Mouse (Mus musculus) urinary bladder, adult 2 months (tissue): Measurements from ENCODE around the gene Ifna12. TPM values are rescaled to one million over a fixed set of nuclear protein-coding genes. Genes with fewer than 3 reads are reported as not detected.
A peak's percentile ranks its signal among the peaks of the same experiment; 100 is the strongest.
"Not testable (repeated sequence)": the region's sequence is repeated elsewhere in the genome, so short reads cannot be mapped to it uniquely, and the experiment has no call there.

Experiments
- DNase-seq: peaks from one replicate; pipeline ENCODE4 v3.0.0; 2022; ENCODE audit warnings: low spot score
- polyA plus RNA-seq: library from polyadenylated mRNA; depleted of rRNA; stranded (reverse); fragments of >200 nt; gene quantifications from 2 replicates; pipeline ENCODE4 v1.2.3, GENCODE M21; 2012; rRNA removed

The Ifna12 gene
- polyA plus RNA-seq = not detected in 2 replicates

GRCm38 (mm10) chr4:88603276-88603675 lies at the start of gene Ifna12:
TSS of gene Ifna12 (minus strand) at chr4:88603376.
- DNase-seq = no peak

GRCm38 (mm10) chr4:88644359-88644758 lies 41.2 kb upstream of the Ifna12 start, which contains the start of gene Ifna13:
TSS of gene Ifna13 (minus strand) at chr4:88644459.
- DNase-seq = no peak

GRCm38 (mm10) chr4:88642526-88642925 lies 39.4 kb upstream of the Ifna12 start:
- no peak for DNase-seq

GRCm38 (mm10) chr4:88641077-88641831 lies 38.1 kb upstream of the Ifna12 start:
- DNase-seq = peak; percentile 85

- no peak for DNase-seq
Measured at GRCm38 (mm10) chr4:88640704-88641076, 37.5 kb upstream of the Ifna12 start.

GRCm38 (mm10) chr4:88634311-88634710 lies 31.1 kb upstream of the Ifna12 start, which contains the start of gene C87499:
TSS of gene C87499 (minus strand) at chr4:88634411.
- DNase-seq = no peak

- no peak for DNase-seq
Measured at GRCm38 (mm10) chr4:88592285-88592684, 10.9 kb downstream of the Ifna12 start, which contains the start of gene Ifna9. TSS of gene Ifna9 (minus strand) at chr4:88592385.

- no peak for DNase-seq
Measured at GRCm38 (mm10) chr4:88571698-88572097, 31.5 kb downstream of the Ifna12 start, which contains the start of gene Ifna14. TSS of gene Ifna14 (minus strand) at chr4:88571798.

- no peak for DNase-seq
Measured at GRCm38 (mm10) chr4:88561791-88562190, 41.4 kb downstream of the Ifna12 start.

- not testable (repeated sequence) for DNase-seq
Measured at GRCm38 (mm10) chr4:88558145-88558544, 45.0 kb downstream of the Ifna12 start, which contains the start of gene Ifna15. TSS of gene Ifna15 (minus strand) at chr4:88558245.

Other genes starting within 250 kb of the Ifna12 start
- 13.1 and 15.5 TPM in 2 replicates for gene Hacd4, start 164.4 kb downstream of the Ifna12 start, polyA plus RNA-seq
- not detected in 2 replicates for gene Ifnb1, start 80.6 kb downstream of the Ifna12 start, polyA plus RNA-seq
- not detected in 2 replicates for gene Ifna15, start 45.1 kb downstream of the Ifna12 start, polyA plus RNA-seq
- gene Ifna14, start 31.6 kb downstream of the Ifna12 start, polyA plus RNA-seq = not detected in 2 replicates
- gene Ifna9, start 11.0 kb downstream of the Ifna12 start, polyA plus RNA-seq = not detected in 2 replicates
- gene C87499, start 31.0 kb upstream of the Ifna12 start, polyA plus RNA-seq = not detected in 2 replicates
- not detected in 2 replicates for gene Ifna13, start 41.1 kb upstream of the Ifna12 start, polyA plus RNA-seq
- gene Ifna16, start 73.5 kb upstream of the Ifna12 start, polyA plus RNA-seq = not detected in 2 replicates
- gene Ifna2, start 80.5 kb upstream of the Ifna12 start, polyA plus RNA-seq = not detected in 2 replicates
- not detected in 2 replicates for gene Ifnab, start 88.0 kb upstream of the Ifna12 start, polyA plus RNA-seq
- 0.25 and 0.66 TPM in 2 replicates for gene Gm26566, start 118.4 kb upstream of the Ifna12 start, polyA plus RNA-seq
- 40.0 and 42.0 TPM in 2 replicates for gene Klhl9, start 119.1 kb upstream of the Ifna12 start, polyA plus RNA-seq
- gene Gm13271, start 151.5 kb upstream of the Ifna12 start, polyA plus RNA-seq = not detected in 2 replicates
- 0.04 and 0.10 TPM in 2 replicates for gene Gm13283, start 156.7 kb upstream of the Ifna12 start, polyA plus RNA-seq
- 0.07 TPM in 1 of 2 replicates, not detected in the other for gene Gm13290, start 170.5 kb upstream of the Ifna12 start, polyA plus RNA-seq
- gene Gm13289, start 173.5 kb upstream of the Ifna12 start, polyA plus RNA-seq = not detected in 2 replicates
- gene Gm13272, start 176.5 kb upstream of the Ifna12 start, polyA plus RNA-seq = not detected in 2 replicates
- gene Ifnz, start 178.8 kb upstream of the Ifna12 start, polyA plus RNA-seq = 0.12 TPM in 1 of 2 replicates, not detected in the other
- not detected in 2 replicates for gene Gm13276, start 182.3 kb upstream of the Ifna12 start, polyA plus RNA-seq
- gene Gm13277, start 185.3 kb upstream of the Ifna12 start, polyA plus RNA-seq = not detected in 2 replicates
- gene Gm13278, start 188.2 kb upstream of the Ifna12 start, polyA plus RNA-seq = not detected in 2 replicates
- not detected in 2 replicates for gene Gm13275, start 191.1 kb upstream of the Ifna12 start, polyA plus RNA-seq
- not detected in 2 replicates for gene Gm13279, start 194.0 kb upstream of the Ifna12 start, polyA plus RNA-seq
- 0.07 TPM in 1 of 2 replicates, not detected in the other for gene Gm13285, start 196.3 kb upstream of the Ifna12 start, polyA plus RNA-seq
- gene Gm13287, start 199.9 kb upstream of the Ifna12 start, polyA plus RNA-seq = 0.15 TPM in 1 of 2 replicates, not detected in the other
- 0.01 TPM in 1 of 2 replicates, not detected in the other for gene Gm13288, start 202.2 kb upstream of the Ifna12 start, polyA plus RNA-seq
- not detected in 2 replicates for gene Ifna7, start 212.9 kb upstream of the Ifna12 start, polyA plus RNA-seq
- not detected in 2 replicates for gene Ifna11, start 216.6 kb upstream of the Ifna12 start, polyA plus RNA-seq
- not detected in 2 replicates for gene Ifna6, start 224.0 kb upstream of the Ifna12 start, polyA plus RNA-seq
- not detected in 2 replicates for gene Ifna5, start 232.1 kb upstream of the Ifna12 start, polyA plus RNA-seq
- gene Ifna4, start 238.5 kb upstream of the Ifna12 start, polyA plus RNA-seq = not detected in 2 replicates
- gene Ifna1, start 246.7 kb upstream of the Ifna12 start, polyA plus RNA-seq = not detected in 2 replicates